Mouse (Mus musculus): ENCODE data around the gene Tspan18. TPM values are rescaled to one million over a fixed set of nuclear protein-coding genes. Genes with fewer than 3 reads are reported as not detected.

Tspan18 gene
- total and polyA plus RNA-seq, 3 experiments = 0.38 TPM; not detected in 2

DNA sequence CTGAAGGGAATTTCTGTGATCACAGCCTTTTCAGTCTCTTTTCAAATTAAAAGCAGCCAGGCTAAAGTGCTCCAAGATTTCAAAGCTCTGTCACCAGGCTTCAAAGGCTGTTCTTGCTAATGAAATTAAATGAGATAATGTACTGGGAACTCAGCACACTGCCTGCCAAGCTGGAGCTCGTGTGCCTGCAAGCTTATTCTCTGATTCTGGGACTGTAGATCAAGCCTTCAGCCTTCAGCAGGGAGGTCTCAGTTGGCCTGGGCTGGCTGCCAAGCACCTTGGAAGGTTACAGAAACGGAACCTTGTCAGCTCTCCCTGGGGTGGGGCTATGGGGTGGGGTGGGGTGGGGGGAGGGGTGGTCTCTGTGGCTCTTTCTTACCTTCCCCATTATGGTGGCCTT lies 171.0 kb downstream of the Tspan18 start:
- H3K27ac ChIP-seq (ENCODE audit: insufficient read depth, low read depth) = no peak overlapping the region
- dilution Hi-C loops (cut with MboI; ENCODE audit: extremely low pct_ligation_motif_present, extremely low pct_unique_long_range_greater_than_20kb, low sequenced_read_pairs) (no loop called here), in situ Hi-C loops (cut with MboI; ENCODE audit: low pct_ligation_motif_present, low pct_unique_long_range_greater_than_20kb, low sequenced_read_pairs) (no loop called here)
- no peak for DNase-seq (ENCODE audit: extremely low read depth)
- TF ChIP-seq ZKSCAN1 (IDR thresholded peaks at IDR 0.05; ENCODE audit: borderline replicate concordance, low read depth, low read length) (no peak), BHLHE40 (IDR thresholded peaks at IDR 0.05; ENCODE audit: low read depth, low read length) (no peak), ZMIZ1 (IDR thresholded peaks at IDR 0.05; ENCODE audit: low read depth, low read length) (no peak), MYC (IDR thresholded peaks at IDR 0.05; ENCODE audit: low read depth, low read length) (no peak), TBP (conservative IDR thresholded peaks at IDR 0.05; ENCODE audit: low read depth, low read length) (no peak), UBTF (IDR thresholded peaks at IDR 0.05; ENCODE audit: low read depth, low read length) (no peak), POLR2A (IDR thresholded peaks at IDR 0.05; ENCODE audit: low read depth, low read length) (no peak), POLR2AphosphoS2 (IDR thresholded peaks at IDR 0.05; ENCODE audit: low read depth, low read length) (no peak), SIN3A (IDR thresholded peaks at IDR 0.05; ENCODE audit: low read length) (no peak), PAX5 (IDR thresholded peaks at IDR 0.05; ENCODE audit: low read length) (no peak), JUND (conservative IDR thresholded peaks at IDR 0.05; ENCODE audit: low read depth, low read length) (no peak), JUN (IDR thresholded peaks at IDR 0.05; ENCODE audit: insufficient read depth, low read depth, low read length) (no peak), CTCF (conservative IDR thresholded peaks at IDR 0.05 in 1 of 2, IDR thresholded peaks at IDR 0.05 in 1 of 2; ENCODE audit: low read depth in 2 of 2, low read length in 2 of 2) (no peak)
- H3K79me2 ChIP-seq (replicated peaks; ENCODE audit: control insufficient read depth, extremely low read depth, insufficient read depth, poor library complexity, severe bottlenecking) = no peaks in the 10 kb centered on the region; the same call in 1 of the 2 replicates
- H3K9ac ChIP-seq (ENCODE audit: insufficient read depth, low read depth) = no peak overlapping the region
- H3K9me3 ChIP-seq (replicated peaks; ENCODE audit: low read length) = no peaks in the 10 kb centered on the region
- no peaks in the 10 kb centered on the region for H3K36me3 ChIP-seq (replicated peaks in 1 of 2; ENCODE audit: control insufficient read depth in 1 of 2, insufficient read depth in 1 of 2, low read length in 1 of 2)
- H3K4me2 ChIP-seq (ENCODE audit: insufficient read depth, low read depth, poor library complexity, severe bottlenecking) = no peak overlapping the region
- peaks cover 22 to 23% of the 10 kb centered on the region in 2 experiments for H3K4me1 ChIP-seq (ENCODE audit: control insufficient read depth in 1 of 2, insufficient read depth in 2 of 2)
- no peak overlapping the region for H3K4me3 ChIP-seq (replicated peaks in 1 of 3; ENCODE audit: low read depth in 2 of 3, low read length in 2 of 3, poor library complexity in 1 of 3)
- H3K27me3 ChIP-seq (replicated peaks) = peaks cover 85% of the 10 kb centered on the region

DNA sequence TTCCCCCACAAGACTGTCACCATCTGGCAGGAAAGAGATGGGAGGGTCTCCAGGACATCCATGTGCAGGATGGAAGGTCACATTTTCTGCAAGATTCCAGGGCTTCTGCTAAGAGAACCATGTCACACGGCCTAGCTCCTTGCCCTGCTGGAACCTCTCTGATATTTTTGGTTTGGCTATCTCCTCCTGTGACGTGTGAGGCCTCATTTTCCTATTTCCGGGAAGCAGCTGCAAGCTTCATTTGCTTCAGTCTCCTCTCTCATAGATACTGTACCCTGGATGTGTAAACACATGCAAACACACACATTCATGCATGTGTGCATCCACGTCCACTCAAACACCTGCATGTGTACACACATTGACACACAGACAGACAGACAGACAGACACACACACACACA lies 171.5 kb downstream of the Tspan18 start:
- Histone ChIP-seq H3K4me3 (replicated peaks in 1 of 3; ENCODE audit: low read depth in 2 of 3, low read length in 2 of 3, poor library complexity in 1 of 3) (no peak overlapping the region), H3K27me3 (replicated peaks) (peaks cover 84% of the 10 kb centered on the region), H3K9me3 (replicated peaks; ENCODE audit: low read length) (no peaks in the 10 kb centered on the region), H3K4me1 (ENCODE audit: control insufficient read depth in 1 of 2, insufficient read depth in 2 of 2) (peaks cover 22 to 23% of the 10 kb centered on the region in 2 experiments), H3K9ac (ENCODE audit: insufficient read depth, low read depth) (no peak overlapping the region), H3K36me3 (replicated peaks in 1 of 2; ENCODE audit: control insufficient read depth in 1 of 2, insufficient read depth in 1 of 2, low read length in 1 of 2) (no peaks in the 10 kb centered on the region), H3K4me2 (ENCODE audit: insufficient read depth, low read depth, poor library complexity, severe bottlenecking) (no peak overlapping the region), H3K79me2 (replicated peaks; ENCODE audit: control insufficient read depth, extremely low read depth, insufficient read depth, poor library complexity, severe bottlenecking) (no peaks in the 10 kb centered on the region; the same call in 1 of the 2 replicates), H3K27ac (ENCODE audit: insufficient read depth, low read depth) (no peak overlapping the region)
- DNase-seq (ENCODE audit: extremely low read depth) = no peak
- in situ Hi-C loops (cut with MboI; ENCODE audit: low pct_ligation_motif_present, low pct_unique_long_range_greater_than_20kb, low sequenced_read_pairs) (no loop called here), dilution Hi-C loops (cut with MboI; ENCODE audit: extremely low pct_ligation_motif_present, extremely low pct_unique_long_range_greater_than_20kb, low sequenced_read_pairs) (no loop called here)
- TF ChIP-seq BHLHE40 (IDR thresholded peaks at IDR 0.05; ENCODE audit: low read depth, low read length) (0 out of 2 replicates have a peak, but pooled peaks have one; percentile 9), JUN (IDR thresholded peaks at IDR 0.05; ENCODE audit: insufficient read depth, low read depth, low read length) (no peak)

All from CH12.LX (cell line).